Mouse (Mus musculus) activated CD4-positive, CD25-positive, alpha-beta regulatory T cell, adult 4 months (primary cell): ENCODE measurements around the gene Grk5. TPM values are rescaled to one million over a fixed set of nuclear protein-coding genes. Genes with fewer than 3 reads are reported as not detected.
"Not testable (repeated sequence)": the region's sequence is repeated elsewhere in the genome, so short reads cannot be mapped to it uniquely, and the experiment has no call there.

ENCODE experiments used
- ATAC-seq: one replicate; pipeline ENCODE4 v1.8.0; 2017
- polyA plus RNA-seq, 2 experiments: library from polyadenylated mRNA; unstranded; fragments of 100-300 nt; shearing (Covaris generic); gene quantifications; one replicate each; pipeline ENCODE4 v1.2.1; 2017

Gene Grk5
- polyA plus RNA-seq, 2 experiments from 2014 or later = 1.5 to 1.7 TPM

DNA sequence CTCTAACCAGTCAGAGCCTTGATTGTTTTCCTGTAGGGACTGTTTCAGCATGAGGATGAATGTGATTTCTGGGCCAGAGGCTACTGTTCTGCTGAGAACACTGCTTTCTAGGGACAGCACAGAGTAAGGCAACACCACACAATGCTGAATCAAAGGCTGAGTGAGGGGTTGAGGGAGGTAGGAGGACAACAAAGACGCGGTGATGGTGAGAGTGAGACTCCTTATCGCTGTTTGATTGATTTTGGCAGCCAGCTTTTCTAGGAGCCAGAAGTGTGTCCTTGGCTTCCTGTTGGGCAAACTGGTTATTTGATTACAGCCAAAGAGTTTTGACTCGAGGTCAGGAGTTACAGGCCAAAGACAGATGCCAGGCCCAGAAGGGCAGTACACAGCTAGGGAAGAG, 25.7 kb downstream of the Grk5 start:
- no peak for ATAC-seq

DNA sequence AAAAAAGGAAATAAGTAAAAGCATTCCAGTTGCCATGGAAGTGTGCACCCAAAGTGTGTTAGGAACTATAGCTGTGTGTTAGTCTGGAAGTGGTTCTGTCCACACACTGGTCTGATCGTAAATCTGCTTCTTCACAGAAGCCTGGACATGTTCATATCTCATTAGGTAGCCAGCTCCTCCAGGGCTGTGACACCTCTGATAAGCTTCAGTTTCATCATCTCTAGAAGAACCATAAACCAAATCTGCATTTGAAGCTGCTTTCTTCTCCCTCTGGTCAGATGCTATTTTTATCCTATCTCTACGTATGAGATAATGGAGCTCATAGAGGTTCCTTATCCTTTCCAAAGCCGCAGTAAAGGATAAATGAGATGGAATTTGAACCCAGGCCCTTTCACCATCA, 26.3 kb downstream of the Grk5 start:
- ATAC-seq = no peak

DNA sequence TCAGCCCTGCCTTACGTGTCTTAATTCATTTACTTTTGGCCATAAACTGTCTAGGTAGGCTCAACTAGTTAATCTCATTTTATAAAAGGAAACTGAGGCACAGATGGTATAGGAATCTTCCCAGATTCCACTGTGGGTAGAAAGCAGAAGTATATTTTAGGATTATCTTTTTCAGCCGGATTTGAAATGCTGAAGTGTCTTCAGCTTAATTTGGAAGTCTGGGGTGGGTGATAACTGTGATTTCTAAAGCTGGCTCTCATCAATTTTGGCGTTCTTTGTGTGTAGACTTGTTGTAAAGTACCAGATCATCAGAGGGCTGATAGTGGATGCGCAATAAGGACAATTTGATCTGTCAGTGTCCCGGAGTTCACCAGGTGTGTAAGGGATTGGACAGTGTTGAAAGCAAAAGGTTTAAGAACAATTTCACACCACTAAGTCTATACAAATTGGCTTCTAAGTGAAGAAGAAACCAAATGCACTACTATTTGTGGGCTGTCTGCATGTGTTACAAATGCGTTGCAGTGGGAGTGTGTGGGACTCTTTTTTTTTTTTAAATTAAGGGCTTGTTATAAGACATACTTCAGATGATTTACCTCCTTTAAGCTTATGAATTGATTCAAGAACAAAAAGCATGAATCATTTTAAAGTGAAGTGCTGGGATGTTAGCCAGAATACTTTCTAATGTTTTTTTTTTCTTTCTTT, 27.5 kb downstream of the Grk5 start:
- ATAC-seq = no peak

DNA sequence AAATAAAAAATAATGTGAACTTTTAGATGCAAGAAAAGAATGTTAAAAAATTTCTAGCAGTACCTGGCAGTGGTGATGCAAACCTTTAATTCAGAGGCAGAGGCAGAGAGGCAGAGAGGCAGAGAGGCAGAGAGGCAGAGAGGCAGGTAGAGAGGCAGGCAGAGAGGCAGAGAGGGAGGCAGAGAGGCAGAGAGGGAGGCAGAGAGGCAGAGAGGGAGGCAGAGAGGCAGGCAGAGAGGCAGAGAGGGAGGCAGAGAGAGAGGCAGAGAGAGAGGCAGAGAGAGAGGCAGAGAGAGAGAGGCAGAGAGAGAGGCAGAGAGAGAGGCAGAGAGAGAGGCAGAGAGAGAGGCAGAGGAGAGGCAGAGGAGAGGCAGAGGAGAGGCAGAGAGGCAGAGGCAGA, 35.0 kb downstream of the Grk5 start:
- ATAC-seq = not testable (repeated sequence)

DNA sequence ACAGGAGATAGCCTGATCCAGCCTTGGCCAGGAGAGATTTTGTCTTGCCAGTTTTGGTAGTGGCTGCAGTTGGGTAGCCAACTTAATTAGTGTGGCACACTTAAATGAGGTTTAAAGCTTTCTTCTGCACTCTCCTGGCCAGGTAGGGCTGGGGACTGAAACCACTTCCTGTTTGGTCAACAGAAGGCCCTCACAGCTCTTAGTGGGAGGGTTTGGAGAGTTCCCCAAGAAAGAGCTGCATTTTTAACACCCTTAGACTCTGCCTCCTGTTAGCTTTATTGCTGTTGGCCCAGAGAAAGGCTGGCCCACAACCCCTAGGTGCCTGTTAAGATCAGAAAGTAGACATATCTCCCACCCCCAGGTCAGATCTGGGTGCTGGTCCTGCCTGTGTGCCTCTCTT, 45.5 kb downstream of the Grk5 start:
- ATAC-seq = no peak

DNA sequence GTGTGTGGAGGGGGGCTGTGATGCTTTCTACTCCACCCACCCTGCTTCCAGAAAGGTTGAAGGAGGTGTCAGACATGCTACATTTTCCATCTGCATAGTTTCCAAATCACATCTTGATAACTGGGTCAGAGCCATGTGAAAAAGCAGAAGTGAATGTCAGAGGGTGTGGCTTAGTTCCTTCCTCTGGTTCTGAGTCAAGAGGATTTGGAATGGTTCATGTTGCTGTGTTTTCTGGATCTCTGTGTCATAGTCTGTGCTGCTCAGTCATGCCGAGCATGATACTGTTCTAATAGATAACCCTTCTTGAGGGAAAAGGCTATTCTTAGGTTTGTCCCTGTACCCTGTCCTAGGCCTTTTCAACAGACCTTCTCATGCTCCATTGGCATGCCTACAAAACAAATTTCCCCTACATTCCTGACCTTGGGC, 50.4 kb downstream of the Grk5 start:
- ATAC-seq = no peak

DNA sequence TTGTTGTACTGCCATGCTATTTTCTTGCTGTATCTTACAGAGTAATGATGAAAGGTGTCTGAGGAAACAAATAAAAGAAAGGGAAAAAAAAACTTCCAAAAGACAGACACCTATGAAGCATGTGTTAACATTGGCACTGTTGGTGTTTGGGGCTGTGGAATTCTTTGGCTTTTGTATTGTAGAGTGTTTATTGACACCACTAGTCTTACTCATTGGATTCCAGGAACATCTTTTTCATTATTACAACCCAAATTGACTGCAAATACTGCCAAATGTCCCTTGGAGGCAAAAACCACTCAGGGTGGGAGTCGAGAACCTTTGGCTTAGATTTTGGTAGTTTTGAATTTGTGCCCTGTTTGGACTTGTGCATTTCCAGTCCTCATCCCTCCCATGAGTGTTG, 51.3 kb downstream of the Grk5 start:
- ATAC-seq = no peak

DNA sequence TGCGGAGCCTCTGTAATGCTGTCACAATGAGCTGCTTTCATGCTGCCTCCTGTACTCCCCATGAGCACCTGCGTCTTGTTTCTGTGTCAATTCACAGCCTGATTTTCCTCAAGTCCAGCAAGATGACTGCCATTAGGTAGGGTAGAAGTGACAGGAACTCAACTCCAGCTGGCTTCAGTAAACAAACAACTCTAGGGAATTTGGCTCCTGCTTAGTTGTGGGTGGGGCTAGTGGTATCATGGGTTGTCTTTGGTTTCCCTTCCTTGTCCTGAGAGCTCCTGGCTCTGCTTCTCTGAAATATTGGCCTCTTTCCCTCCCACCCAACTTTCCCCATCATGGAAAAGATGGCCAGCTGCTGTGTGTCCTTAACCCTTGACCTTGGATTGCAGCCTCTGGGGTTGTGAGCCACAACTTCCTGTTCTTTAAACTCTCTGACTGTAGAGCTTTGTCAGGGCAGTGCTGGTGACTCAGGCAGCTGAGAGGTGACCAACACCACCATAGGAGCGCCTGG, 56.3 kb downstream of the Grk5 start:
- no peak for ATAC-seq

DNA sequence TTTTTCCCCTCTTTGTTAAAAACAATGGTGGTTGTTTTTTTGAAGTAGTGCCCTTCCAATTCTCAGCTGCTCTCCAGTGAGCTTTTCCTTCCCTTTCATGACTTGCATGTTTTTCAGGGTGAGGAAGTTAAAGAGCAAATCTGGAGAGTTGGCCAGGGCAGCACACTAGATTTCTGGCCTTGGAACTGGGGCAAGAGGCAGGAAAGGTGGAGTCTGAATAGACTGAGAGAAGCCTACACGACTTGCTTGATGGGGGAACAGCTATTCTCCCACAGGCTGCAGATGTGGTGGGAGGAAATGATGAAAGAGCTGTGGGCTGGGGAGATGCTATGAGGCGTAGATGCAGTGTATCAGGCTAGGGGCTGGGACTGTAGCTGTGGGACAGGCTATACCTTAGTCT, 57.1 kb downstream of the Grk5 start:
- no peak for ATAC-seq

DNA sequence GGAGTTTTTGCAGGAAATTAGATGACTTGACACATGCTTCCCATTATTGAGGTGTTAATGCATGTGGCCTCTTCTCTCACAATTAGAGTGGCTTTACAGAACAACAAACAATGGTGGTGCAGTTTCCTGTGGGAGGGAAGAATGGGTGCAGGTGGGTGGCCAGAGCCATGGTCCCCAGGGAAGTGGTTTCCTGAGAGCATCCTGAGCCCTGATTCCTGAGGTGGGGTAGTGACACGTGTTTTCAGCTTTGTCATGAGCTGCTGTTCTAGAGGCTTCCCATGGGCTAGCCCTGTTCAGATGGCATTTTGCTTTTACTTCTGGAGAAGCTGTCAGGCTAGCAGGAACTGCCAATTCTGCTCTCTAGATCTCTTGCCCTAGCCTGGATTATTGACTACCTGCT, 59.4 kb downstream of the Grk5 start:
- no peak for ATAC-seq

DNA sequence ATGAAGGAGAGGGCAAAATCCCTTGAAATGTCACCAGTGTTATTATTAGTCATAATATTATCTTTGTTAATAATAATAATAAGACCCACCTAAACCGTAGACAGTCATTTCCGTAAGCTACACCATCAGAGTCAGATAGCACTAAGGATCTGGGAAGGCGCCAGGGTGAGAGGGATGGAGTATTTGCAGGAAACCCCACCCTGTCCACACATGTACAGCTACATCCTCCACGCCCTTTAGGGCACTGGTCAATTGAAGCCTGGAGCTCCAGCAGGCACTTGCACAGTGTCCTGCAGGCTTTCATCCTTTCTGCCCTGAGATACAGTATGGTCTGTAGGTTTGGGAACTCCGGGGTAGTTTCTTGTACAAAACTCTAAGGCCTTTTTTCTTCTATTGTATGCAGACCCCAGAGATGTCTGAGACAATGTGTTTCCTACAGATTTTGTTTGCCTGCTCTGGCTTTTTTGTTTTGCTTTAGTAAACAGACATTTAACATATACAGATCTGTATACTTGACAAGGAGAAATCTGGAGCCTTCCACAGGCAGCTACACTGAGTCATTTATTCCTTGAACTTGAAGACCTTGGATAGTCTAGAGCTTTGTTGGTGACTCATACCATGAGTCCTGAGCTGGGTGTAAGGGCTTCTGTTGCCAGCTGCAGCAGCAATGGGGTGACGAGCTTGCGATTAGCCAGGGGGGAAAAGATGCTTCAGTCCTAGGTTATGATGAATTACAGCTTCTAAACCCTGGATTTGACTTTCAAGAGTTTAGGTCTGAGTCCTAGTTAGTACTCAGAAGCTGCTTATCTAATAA, 60.7 kb downstream of the Grk5 start:
- ATAC-seq = no peak

DNA sequence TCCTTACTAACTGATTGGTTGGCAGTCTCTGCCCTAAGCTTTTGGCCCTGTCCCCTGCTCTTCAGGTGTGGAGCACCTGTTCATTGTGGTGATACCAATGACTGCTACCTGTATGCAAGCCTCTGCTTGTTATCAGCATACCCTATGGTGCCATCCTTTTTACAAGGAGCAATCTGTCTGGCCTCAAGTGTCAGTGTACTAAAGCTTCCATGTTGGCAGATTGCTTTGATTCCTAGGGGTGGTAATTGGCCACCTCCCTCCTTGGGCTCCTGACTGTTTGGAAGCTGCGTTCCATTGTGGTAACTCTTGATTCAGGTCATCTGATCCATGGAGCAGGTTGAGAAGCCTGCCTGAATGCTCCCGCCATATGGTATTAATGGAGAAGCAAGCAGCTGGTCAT, 65.6 kb downstream of the Grk5 start:
- no peak for ATAC-seq

DNA sequence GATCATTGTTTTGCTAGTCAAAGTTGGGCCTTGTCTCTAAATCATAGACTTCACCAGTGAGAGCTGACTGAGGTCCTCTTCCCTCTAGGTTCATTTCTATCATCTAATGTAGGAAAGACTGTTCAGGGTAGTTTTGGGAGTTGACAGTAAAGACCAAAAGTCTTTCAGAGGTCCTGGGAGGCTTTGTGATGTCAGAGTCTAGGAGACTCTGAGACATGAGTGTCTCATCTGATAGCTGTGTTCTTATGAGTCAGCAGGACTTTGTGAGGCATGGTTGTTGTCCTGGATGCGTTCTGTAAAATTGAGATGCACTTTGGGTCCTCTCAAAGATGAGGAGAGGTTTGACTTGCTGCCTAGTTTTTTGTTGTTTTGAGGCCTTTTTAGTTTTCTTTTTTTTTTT, 66.2 kb downstream of the Grk5 start:
- no peak for ATAC-seq

DNA sequence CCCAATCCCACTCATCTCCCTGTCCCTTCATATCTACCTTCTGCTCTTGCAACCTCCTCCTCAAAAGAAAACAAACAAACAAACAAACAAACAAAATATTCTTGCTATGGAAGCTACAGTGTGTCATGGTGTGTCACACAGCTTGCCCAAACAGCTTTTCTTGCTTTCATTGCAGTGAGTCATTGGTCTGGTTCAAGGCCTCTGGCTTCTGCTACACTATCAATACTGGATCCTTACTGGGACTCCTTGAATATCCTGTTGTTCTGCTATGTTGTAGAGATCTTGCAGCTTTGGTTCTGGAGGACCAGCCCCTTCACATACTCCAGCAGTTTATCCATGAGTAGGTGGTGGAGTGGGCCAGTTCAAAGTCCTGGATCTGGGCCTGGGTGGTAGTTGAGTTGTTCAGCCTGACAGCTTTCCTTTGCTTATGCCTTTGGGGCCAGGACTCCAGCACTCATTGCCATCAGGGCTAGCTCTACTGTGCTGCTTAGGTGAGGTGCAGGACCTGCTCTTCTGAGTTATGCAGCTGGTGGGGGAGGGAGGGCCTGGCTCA, 66.7 kb downstream of the Grk5 start:
- ATAC-seq = no peak

DNA sequence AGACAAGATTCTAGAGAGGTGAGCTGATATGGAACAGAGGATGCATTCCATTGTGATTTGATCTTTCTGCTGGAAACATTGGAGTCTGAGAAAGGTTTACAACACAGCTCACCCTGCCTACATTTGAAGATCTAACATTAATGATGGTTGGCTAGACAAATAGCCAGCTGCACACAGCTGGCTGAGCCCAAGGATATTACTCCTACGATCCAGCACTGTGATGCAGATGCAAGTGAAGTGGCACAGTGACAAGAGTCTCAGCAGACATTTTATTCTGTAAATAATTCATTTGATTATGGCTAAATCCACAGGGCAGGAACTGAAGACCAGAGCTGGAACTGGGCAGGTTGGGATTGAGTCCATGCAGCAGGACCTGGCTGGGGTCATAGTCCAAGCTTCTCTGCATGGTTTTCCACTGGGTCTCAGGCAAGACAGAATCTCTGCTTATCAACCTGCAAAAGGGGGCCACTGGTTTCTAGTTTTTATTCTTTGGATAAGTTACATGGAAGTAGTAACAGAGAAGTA, 70.2 kb downstream of the Grk5 start:
- ATAC-seq = no peak

DNA sequence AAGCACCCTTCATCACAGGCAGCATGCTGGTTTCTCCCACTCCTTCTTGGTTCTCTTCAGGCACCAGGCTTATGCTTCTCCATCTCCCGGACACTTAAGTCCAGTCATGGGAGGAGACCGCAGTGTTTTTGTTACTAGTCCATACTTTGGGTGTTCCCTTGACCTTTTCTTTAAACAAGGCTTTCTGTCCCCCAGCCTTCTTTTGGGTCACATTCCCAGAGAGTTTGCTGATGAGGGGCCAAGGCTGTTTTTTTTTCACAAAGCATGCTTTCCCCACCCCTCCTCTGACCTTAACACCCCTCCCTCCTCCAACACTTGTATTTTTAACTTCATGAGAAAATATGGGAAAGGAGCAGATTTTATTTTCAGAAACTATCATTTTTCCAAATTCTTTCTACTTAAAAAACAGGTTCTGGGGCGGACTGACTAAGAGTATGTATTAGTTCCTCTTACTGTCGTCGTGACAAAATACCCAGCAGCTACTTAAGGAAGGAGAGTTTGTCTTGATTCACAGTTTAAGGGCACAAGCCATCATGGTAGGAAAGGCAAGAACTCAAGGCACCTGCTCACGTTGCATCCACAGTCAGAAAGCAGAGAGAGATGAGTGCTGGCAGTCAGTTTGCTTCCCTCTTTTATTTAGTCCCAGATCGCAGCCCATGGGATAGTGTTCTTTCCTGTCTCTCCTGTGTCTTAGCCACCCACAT, 73.0 kb downstream of the Grk5 start:
- ATAC-seq = no peak

DNA sequence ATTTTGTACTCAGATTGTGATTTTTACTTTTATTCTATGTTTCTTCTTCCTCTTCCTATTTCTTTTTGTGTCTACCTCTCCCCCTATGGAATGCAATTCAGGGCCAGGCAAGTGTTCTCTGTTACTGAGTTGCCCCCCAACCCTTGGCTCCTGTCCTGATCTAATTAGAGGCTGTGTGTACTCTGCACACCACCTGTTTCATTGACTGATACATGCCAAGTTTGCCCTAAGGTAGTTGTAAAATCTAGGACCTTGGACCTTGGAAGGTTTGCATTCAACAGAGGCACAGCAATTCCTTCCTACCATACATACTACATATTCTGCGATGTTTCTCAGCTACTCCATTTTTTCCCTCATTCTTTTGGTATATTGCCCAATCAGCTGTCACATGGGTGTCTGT, 78.4 kb downstream of the Grk5 start:
- no peak for ATAC-seq

DNA sequence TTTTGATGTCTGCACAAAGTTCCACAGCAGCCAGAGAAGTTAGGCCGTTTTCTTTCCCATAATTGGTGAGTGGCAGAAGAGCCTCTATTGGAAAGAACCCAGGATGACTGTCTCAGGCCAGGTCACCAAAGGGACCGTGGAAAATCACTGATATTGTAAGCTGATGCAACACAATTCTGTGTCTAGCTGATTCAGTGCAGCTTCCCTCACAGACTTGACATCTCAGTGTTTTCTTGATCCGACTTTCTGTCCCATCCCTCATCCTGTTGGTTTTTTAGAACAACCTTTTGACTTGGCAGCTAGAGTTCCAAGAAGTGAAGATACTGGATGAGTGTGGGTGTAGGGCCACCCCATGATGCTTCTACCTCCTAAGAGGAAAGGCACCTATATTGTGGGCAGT, 80.9 kb downstream of the Grk5 start:
- no peak for ATAC-seq

DNA sequence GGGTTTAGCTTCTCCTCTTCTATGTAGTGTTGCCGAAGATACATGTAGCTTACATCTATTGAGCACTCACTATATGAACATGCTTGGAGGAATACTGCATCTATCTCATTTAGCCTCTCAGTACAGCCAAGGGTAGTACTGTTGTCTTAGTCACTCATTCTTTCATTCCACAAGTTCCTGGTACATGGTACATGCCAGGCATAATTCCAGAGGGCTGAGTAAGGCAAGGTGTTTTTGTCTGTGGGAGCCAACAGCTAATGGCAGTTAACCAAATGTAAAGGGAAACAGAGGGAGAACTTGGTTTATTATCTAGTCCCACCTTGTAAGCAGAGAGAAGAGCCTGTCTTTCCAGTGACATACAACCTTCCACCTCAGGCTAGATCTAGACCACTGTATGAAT, 82.0 kb downstream of the Grk5 start:
- ATAC-seq = no peak

DNA sequence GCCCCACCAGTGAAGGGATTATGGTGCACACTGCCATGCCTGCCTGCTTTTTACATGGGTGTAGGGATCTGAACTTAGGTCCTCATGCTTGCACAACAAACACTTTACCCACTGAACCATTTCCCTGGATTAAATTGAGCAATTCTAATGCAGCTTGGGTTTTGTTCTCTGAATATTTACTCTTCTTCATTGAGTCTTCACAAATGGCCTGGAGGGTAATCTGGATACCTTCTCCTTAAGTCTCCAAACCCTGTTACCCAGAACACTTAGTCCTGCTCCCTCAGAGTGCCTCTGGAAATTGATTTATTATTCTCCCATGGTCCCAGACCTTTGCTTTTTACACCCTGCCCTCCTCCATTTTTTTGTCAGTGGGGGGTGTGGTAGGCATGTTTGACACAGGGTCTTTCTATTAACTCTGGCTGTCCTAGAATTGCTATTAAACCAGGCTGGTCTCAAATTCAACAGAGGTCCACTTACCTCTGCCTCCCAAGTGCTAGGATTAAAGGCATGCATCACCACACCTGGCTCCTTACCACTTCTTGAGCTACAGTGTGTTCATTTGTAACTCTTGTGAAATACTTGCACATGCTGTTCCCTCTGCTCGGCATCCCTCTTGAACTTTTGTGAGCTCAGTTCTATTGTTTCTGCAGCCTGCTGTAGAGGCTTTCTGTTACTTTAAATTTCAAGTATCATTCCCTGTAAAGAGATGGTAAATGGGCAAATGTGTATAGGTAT, 82.9 kb downstream of the Grk5 start:
- no peak for ATAC-seq

DNA sequence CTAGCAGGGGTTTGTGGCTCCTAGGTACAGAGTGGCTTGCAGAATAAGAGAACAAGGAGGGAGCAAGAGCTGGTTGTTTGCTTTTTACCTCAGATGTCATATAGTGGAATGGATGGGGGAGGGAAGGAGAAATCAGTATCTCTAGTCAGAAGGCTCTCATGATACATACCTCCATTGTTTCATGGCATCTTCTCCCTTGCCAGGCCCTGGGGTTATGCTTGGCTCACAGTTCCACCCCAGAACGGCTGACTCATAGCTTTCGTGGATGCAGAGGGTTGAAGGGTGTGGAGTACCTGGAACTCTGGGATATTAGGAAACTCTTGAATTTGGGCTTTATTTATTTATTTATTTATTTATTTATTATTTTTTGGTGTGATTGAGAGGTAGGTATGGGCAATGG, 84.0 kb downstream of the Grk5 start:
- no peak for ATAC-seq

DNA sequence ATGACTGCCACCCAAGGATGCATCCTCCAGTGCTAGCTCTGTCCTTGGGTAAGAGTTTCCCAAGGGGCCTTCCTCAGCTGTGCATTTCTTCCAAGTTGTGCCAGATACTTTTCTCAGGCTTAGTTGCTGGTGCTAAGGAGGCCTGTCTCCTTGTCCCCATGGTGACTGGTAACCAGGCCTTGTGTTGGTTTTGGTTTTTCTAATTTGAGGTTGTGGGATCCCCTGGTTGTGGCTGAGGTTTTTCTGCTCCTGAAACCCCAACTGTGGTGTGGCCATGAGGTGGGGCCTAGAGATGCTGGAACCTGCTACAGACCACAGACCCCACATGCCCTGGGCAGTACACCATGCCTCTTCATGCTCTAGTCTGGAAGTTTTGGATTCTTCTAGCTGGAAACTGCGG, 90.0 kb downstream of the Grk5 start:
- no peak for ATAC-seq
